Mouse (Mus musculus) CD4-positive, CD25-positive, alpha-beta regulatory T cell, adult 2 months (primary cell): Measurements from ENCODE around the gene Fam234b.

Experiments used
- DNase-seq: peaks from one replicate; pipeline ENCODE4 v3.0.0-alpha.2; 2012; ENCODE audit warnings: low read depth, low spot score

Fam234b gene

DNA sequence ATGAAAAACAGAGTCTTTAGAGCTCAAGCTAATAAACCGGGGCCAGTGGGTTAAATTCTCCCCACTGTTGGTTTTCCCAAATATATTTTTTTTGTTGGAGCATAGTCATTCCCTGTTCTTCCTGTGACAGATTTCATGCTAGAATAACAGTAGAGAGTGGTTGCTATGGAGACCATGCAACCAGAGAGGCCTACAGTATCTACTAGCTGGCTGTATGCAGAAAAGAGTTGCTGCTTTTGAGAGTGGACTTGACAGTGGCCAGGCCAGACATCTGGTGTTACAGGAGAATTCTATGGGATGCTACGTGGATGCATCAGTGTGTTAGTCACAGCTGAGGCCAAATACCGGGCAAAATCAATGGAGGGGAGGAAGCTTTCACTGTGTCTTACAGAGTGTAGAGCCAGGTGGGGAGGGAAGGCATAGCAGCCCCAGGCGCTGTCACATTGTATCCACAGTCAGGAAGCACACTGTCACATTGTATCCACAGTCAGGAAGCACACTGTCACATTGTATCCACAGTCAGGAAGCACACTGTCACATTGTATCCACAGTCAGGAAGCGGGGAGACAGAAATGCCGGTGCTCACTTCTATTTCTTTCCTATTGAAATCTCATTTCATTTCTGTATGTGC, 26.1 kb downstream of the Fam234b start:
- no peak for DNase-seq

DNA sequence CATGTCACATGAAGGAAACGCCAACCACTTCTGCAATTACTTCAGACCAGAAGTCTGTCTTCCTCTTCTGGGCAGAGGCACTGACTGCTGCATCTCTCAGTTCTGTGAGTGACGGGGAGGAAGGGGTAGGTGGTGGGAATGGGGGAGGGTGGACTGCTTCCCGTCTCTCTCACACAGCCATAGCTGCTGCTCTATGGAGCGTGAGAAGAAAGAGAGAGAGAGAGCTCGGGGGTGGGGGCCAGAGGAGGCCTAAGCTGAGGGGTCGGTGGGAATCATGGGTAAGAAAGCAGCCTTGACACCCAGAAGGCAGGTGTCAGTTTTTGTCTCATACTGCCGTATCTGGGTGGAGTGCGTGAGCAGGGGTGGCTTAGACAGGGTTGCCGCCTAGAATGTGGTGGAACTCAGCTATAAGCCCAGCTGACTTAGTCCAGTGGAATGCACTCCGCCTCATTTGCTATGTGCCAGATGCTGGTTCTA, 30.7 kb downstream of the Fam234b start:
- peak; percentile 8 for DNase-seq

DNA sequence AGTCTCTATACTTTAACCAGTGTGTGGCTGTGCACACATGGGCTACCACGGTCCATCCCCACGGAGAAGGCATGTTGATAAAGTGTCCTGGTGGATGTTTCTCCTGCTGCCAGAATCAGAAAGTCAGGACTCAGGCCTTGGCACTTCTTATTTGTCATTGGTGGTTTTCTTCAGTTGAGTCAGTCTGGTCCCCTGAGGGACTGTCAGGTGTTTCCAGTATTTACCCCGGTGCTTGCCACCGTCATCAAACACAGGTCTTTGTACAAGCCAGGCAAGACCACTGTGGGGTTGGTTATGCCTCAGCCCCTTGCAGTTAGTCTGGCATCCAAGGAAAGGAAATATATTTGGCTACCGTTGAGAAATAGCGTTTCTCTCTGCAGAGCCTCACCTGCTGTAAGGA, 32.8 kb downstream of the Fam234b start:
- DNase-seq: no peak

DNA sequence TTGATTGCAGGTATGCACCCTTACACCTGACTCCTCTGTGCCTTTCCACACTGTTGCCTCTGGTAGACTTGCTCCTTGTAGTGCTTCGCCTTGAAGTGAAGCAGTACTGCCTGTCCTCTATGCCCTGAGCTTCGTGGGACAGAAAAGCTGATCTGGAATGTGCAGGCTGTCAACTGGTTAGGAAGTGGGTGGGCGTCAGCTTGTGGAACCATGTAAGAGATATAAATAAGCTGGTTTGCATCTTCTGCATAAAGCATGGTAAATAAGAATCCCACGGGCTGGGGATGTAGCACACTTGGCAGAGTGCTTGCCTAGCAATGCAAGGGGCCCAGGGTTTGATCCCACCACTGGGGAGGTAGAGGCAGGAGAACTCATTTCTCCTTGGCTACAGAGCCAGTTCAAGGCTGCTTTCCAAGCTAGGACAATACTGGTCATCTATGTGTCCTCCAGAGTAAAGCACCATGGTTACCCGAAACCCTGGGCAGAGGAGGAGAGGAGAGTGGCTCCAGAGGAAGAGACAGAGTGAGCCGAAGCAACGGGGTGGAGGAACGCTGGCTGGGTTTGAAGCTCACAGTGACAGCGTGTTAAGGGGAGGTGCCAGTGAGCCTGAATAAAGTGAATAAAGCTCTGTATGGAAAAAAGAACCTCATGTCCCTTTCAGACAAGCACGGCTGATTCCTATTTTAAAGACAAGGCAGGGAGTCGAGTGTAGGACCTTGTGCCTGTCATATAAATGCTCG, 34.8 kb downstream of the Fam234b start:
- DNase-seq: no peak

DNA sequence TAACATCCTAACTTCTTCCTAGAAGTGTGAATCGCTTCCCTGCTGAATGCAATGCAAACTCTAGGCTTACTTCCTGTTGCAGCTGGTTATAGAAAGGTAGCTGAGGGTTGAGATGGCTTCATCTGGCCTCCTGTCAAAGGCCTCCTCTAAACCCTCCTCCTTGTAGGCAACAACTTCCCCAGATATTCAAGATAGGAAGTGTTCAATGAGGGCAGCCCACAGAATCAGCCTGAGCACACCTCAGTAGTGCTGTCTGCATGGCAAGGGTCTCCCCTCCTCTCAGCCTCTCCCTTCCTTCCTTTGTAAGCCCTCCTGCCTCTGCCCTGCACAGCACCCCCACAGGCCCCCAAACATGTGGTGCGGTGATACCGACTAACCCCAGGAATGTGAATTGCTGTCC, 38.0 kb downstream of the Fam234b start:
- no peak for DNase-seq

DNA sequence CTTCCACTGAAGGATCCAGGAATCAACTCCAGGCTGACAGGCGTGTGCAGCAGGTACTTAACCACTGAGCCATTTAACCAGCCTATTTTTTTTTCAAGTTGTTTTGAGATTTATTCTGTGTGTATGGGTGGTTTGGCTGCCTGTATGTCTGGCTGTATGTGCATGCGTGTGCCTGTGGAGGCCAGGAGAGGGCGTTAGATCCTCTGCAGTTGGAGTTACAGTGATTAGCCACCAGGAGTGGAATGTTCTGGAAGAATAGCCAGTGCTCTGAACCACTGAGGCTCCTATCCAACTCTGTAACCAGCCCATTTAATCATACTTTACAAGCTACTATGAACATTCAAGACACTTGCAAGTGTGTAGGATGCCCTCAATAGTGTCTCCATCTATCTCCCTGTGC, 38.8 kb downstream of the Fam234b start:
- no peak for DNase-seq

DNA sequence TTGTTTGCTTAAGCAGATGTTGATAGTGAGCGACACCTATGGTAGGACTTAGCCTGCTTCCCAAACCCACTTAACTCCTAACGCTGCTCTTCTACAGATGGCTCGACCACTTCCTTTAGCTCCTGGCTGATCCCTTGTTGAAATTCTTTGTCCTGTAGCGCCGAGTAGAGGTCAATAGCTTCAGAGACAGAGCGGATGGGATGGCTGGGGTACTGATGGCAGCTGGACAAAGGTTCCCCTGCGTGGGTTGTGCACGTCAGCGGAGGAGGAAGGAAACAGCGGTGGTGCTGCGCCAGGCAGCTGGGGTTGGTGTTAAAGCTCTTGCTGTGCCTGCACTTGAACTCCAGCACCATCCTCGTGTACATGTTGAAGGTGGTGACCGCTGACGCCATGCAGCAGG, 39.5 kb downstream of the Fam234b start:
- DNase-seq: peak; percentile 10

DNA sequence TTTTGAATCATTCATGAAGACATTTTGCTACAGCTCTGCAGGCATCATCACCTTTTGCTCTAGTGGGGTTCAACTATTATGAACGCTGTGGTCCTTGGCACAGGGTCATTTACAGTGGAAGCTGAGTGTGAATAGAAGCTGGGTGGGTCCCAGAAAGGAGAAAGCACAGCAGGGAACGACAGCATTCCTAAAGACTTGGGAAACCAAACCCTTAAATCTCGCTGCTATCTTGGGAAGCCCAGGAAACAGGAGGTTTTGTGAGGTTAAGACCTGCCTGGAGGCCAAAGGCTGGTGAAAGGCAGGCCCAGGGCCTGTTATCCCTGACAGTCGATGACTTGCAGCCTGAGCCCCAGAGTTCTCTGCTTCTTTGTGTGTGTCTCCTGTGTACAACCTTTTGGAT, 40.4 kb downstream of the Fam234b start:
- DNase-seq: no peak

DNA sequence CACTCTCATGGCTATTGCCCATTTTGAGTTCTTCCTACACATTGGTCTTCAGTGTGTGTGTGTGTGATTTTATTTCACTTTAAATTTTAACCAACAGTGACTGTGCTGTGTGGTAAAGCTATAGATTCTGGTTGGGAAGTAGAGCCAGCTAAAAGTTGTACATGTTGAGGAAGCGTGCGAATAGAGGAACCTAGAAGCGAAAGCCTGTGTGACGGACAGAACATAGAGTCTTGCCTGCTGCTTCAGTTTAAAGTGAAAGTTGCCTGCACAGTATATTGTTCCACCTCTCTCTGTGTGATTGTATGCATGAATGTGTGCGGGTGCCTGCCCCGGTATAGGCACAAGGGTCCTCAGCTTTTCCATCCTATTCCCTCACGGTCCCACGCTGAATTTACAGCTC, 42.6 kb downstream of the Fam234b start:
- no peak for DNase-seq

DNA sequence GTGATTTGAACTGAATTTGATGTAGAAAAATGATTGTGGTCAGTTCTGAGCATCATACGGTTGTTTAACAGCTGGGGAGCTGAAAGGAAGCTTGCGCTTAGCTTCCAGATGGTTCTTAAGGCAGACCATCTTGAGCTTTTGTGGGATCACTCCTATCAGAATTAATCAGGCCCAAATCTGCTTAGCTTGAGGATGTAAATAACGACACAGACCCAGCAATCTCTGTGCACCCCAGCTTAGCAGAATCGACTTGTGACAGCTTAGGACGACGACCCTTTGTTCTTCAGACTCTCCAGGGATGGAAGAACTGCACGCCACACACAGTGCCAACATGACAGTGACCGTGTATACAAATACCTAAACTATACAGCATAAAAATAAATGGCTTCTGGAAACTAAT, 47.8 kb downstream of the Fam234b start:
- no peak for DNase-seq

DNA sequence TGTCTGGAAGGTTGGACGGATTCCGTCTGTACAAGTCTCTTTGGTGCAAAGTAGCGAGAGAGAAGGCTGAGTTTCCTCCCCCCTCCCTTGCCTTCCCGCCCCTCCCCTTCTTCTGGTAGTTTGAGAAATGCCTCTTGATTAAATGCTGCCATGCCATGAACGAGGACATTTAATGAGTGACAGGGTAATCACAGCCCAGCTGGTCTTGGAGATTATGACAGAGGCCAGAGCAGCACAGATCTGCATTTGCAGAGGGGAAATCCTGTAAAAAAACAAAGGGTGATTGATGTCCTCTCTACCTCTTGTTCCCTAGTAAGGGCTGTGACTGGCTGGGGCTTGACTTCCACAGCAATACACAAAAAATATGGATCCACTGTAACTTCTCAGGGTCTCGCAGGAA, 50.1 kb downstream of the Fam234b start:
- no peak for DNase-seq

DNA sequence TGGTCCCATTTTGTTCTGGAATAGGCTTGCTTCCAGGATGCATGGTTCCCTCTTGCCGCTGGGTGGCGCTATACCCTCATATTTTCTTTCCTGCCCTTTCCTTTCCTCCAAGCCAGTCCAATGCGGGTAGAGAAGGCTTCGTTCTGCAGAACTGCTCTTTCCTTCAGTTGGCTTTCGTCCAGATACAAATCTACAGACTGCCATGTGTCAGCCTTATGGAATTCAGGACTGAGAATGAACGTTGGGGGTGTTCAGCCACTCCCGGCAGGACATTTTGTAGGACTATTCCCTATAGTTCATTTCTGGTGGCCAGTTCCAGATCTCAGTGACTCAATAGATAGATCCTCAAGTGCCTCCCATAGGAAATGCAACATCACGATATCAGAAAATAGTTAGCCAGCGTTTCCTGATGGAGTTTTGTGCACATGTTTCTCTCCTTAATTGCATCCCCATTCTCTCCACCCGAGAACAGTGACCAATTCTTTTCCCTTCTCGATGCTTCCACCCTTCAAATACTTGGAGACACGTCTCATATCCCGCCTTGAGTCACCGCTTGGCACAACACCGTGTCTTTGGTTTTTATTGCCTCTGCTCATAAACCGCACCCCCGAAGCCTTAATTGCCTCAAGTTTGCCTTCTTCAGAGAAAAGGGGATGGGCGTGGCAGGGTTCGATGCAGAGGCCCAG, 52.2 kb downstream of the Fam234b start:
- peak; percentile 65 for DNase-seq

DNA sequence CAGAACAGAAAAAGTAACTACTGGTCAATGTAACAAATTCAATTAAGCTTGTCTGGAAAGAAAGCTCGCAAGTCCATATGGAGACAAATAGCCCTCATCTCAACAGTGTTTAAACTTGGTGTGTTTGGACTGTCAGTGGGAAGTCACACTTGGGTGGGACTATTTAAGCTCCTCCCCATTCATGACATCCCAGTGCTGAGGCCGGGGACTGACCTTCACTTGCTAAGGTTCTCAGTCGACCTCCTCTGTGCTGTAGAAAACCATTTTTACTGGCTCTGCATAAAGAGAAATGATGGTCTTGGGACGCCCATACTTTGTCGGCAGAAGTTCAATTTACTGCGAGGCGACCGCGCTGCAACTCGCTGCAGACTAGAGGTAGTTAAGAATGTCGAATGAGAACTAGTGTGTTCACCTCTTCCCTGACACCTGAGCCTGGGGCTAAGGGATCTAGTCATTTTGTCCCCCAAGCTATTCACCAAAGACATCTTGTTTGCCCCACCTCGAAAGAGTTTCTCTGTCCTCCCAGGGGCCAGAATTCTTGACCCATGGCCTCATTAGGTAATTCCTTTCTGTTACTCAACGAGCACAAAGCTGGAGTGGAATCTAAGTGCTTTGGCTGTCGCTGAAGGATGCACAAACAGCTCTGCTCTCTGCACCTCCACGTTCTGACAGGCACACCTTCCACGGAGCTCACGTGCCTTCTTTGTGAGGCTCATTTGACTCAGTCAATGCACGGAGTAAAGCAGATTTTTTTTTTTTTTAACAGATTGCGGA, 53.3 kb downstream of the Fam234b start:
- no peak for DNase-seq

DNA sequence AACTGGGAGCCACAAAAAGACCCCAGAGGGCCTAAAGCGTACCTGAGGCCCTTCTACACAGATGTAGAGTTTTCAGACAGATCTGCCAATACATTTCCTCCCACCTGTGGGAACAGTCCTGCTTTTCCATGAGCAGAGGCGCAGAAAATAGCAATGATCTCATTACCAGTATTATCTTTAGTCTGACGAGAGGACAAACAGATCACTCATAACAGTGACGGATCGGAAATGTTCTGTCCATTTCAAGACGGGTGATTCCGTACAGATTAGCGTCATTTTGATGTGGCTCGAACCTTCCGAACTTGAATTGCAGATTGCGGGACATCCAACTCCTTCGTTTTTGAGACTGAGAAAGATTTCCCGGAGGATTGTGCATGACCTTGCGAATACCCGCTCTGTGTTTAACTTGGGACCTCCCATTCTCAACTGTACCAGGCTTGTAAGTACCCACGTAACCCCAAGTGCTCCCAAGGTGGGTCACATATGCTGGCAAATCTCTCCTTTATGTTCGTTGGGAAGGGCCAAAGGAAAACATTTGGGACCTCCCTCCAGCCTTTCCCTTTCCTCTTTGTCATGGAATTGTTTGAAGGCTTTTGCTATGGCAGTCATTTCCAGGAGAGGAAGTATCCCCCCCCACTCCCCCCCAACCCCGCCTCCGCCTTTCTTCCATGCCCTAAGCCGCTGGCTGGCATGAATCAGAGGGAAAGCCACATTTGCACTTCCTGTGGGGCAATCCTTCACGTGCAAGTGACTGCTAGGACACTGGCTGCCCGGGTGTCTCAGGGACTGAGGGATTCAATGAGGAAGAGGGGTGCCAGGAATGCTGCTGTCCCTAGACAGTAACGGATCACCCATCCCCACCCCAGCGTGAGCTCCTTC, 54.3 kb downstream of the Fam234b start:
- DNase-seq: no peak

DNA sequence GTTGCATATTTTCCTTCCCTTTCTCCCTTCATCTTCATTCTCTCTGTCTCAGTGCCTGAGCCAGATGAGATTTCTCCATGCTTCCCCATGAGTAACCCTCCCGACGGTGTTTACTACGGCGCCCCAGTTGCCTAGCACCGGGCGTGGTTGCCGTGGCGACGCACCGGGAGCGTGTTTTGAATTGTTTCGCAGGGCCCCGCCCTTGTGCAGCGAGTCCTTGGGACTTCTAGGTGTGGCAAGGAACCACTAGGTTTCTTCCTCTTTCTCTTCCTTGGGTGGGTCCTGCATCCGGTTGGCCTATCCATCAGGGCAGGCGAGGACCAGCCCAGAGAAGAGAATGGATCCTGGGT, 54.9 kb downstream of the Fam234b start:
- peak; percentile 50 for DNase-seq

DNA sequence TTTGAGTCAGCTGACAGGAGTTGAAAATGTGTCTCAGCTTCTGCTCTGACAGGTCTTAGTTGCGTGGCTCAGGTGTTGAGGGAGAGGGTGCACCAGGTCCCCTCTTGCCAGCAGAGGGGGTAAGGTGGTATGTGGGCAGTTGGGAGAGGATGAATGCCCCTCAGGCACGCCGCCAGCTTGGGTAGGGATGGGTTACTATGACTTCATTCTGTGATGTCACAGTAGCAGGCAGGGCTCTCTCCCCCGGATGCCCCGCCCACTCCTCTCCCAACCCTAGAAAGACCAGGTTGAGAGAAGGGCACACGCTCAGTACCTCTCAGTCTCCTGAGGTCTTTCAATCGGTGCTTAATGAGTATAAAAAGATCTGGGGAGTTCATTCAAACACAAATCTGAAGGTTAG, 56.4 kb downstream of the Fam234b start, which contains the start of gene Gsg1:
Gene Gsg1, minus strand, starts transcription at position 199 of the 400 bp plus-strand sequence.
- DNase-seq: no peak

DNA sequence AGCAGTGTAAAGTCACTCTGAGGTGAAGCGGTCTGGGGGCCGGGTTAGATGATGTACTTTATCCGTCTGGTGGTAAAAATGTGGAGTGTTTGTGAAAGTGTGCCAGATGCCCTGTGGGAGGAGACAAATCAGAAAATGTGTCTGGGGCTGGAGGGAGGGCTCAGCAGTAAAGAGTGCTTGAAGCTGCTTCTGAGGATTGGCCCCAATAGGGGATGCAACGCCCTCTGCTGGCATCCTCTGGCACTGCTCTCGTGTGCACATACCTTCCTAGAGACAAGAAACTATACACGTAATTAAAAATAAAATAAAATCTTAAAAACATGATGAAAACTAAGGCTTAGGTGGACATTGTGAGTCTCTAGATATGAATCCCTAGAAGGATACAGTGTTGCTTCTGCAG, 62.7 kb downstream of the Fam234b start:
- DNase-seq: no peak

DNA sequence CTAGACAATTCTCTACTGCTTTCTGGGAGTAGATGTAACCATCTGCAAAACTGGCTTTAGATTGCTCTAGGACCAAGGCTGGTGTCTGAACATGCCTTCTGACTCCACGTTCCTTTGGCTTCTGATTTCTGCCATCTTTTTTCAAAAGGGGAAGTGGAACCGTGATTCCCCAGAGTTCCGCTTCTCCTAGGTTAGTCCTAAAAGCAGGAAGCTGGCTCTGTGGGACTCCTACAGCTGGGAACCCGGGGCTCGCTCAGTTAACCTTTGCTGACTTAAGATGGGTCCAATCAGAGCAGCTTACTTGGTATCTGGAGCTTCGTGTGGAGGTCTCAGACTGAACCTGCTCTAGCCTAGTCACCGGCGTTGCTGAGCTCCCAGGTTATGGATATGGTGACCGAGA, 63.3 kb downstream of the Fam234b start:
- no peak for DNase-seq

DNA sequence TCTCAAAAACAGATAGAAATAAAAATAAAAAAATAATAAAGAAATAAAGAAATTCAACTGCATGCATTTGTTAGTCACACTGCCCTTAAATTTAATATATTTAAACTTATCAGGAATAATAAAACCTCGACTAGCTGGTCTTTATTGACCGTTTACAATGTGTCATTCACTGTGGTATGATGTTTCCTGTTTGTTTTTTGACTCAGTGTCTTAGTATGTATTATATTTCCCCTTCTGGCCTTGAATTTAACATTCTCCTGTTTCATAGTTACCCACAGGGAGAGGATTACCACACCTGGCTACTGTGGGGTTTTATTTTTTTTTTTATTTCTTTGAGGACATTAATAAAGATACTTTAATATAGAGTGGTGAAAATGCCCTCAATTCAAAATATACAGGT, 64.8 kb downstream of the Fam234b start:
- DNase-seq: no peak

DNA sequence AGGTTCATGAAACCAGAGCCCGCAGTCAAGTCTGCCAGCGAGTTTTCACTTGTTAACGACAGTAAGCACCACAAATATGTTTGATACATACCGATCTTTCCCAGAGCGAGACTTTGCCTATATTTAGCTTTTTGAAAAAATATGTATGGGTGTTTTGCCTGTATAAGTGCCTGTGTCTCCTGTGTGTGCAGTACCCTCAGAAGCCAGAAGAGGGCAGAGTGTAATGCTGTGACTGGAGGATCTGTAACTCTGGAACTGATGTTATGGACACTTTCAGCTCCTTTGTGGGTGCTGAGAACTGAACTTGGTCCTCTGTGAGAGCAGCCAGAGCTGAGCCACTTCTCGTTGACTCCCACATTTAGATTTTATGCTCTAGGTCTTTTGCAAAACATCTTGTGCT, 66.4 kb downstream of the Fam234b start:
- DNase-seq: no peak

DNA sequence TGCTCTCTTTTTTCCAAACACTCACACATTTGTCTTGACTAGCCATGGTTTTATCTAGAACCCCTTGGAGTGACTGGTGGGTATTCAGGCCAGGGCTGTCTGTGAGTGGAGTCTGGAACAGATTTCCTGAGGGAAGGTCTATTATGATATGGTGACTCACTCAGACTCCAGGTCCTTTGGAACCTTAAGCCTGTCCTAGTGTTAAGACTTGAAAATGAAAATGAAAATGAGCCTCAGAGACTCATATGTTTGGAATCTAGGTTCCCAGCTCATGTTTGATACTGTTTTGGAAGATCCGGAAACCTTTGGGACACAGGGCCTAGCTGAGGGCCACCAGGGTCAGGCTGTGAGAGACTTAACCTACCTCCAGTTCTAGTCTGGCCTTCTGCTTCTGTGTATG, 68.3 kb downstream of the Fam234b start:
- no peak for DNase-seq
